Mouse (Mus musculus) hindbrain, postnatal 0 days (tissue): Measurements from ENCODE around the gene Ube2z. TPM values are rescaled to one million over a fixed set of nuclear protein-coding genes. Genes with fewer than 3 reads are reported as not detected.

Source experiments
- ATAC-seq: fragments of 200-750 bp; cut with Nextera tagmentation; 2 replicates; pipeline ENCODE4 v1.8.0; 2017; ENCODE audit warnings: mild to moderate bottlenecking, moderate TSS enrichment, moderate library complexity
- DNase-seq: peaks from one replicate; pipeline ENCODE4 v3.0.0-alpha.2; 2015; ENCODE audit warnings: low spot score
- H3K27ac ChIP-seq: fragments of 300-500 bp; sonication (generic); 2 replicates; pipeline ENCODE4 v1.5.1; 2014; ENCODE audit warnings: mild to moderate bottlenecking
- H3K27me3 ChIP-seq: fragments of 300-500 bp; sonication (generic); 2 replicates; pipeline ENCODE4 v1.6.1; 2014; ENCODE audit warnings: low read length, mixed read lengths; ENCODE audit not compliant: insufficient read depth
- H3K36me3 ChIP-seq: fragments of 300-500 bp; sonication (generic); 2 replicates; pipeline ENCODE4 v1.6.1; 2014; ENCODE audit warnings: low read length, mixed read lengths; ENCODE audit not compliant: insufficient read depth
- H3K4me1 ChIP-seq: fragments of 300-500 bp; sonication (generic); 2 replicates; pipeline ENCODE4 v1.6.1; 2014; ENCODE audit warnings: antibody characterized with exemption, low read length, mixed read lengths; ENCODE audit not compliant: insufficient read depth
- H3K4me2 ChIP-seq: fragments of 300-500 bp; sonication (generic); 2 replicates; pipeline ENCODE4 v1.6.1; 2014; ENCODE audit warnings: low read depth, mild to moderate bottlenecking, low read length, moderate library complexity, mixed read lengths
- H3K4me3 ChIP-seq: fragments of 300-500 bp; sonication (generic); 2 replicates; pipeline ENCODE4 v1.5.1; 2014; ENCODE audit warnings: low read length
- H3K9ac ChIP-seq: fragments of 300-500 bp; sonication (generic); replicated peaks from 2 replicates; pipeline ENCODE4 v1.6.1; 2014; ENCODE audit warnings: mild to moderate bottlenecking, low read length, moderate library complexity, mixed read lengths
- H3K9me3 ChIP-seq: fragments of 300-500 bp; sonication (generic); 2 replicates; pipeline ENCODE4 v1.6.1; 2016; ENCODE audit warnings: low read length, mixed read lengths
- CTCF ChIP-seq: IDR thresholded peaks from 2 replicates; pipeline ENCODE4 v1.5.1; 2016; ENCODE audit warnings: antibody characterized with exemption, control low read depth, low read depth
- WGBS: fragments of 180-500 bp; shearing (Covaris S2); extraction: QIAGEN DNeasy Blood & Tissue Kit; methylation state at CpG from one replicate; pipeline ENCODE4 v1.1.7; 2014; 5-methylcytosine and 5-hydroxymethylcytosine counted together
- polyA plus RNA-seq: library from polyadenylated mRNA; unstranded; fragments of >200 nt; fragmentation: Nextera tagmentation; extraction: Ambion mirVana; gene quantifications from 2 replicates; pipeline ENCODE4 v1.2.1, GENCODE M21; 2015
- total RNA-seq: library from RNA; depleted of rRNA; stranded (reverse); fragments of >200 nt; gene quantifications from 2 replicates; pipeline ENCODE4 v1.2.3, GENCODE M21; 2014

Gene Ube2z
- total and polyA plus RNA-seq, 2 experiments from 2014 or later, result 32.9 to 50.1 TPM

- ATAC-seq, result no peak
- under 1% methylated on average over 15 of the region's 15 CpGs for WGBS
Observed at GRCm38 (mm10) chr11:96075177-96075508, 10.0 kb upstream of the Ube2z start.

GRCm38 (mm10) chr11:96074351-96075176, 9.4 kb upstream of the Ube2z start:
- peak overlapping the region; percentile 84 for H3K9ac ChIP-seq
- DNase-seq (peak; percentile 11), ATAC-seq (no peak)
- H3K9me3 ChIP-seq, result no peaks in the 10 kb centered on the region
- no peak for TF ChIP-seq CTCF
- H3K27me3 ChIP-seq, result no peaks in the 10 kb centered on the region
- 26% methylated on average over 17 of the region's 17 CpGs for WGBS
- peak overlapping the region; percentile 93 for H3K27ac ChIP-seq
- H3K4me2 ChIP-seq, result peak overlapping the region; percentile 86
- H3K4me1 ChIP-seq, result no peaks in the 10 kb centered on the region
- peak overlapping the region; percentile 88 for H3K4me3 ChIP-seq
- peaks cover 6% of the 10 kb centered on the region; the same call in 1 of the 2 replicates for H3K36me3 ChIP-seq

More at GRCm38 (mm10) chr11:96075177-96075508, 10.0 kb upstream of the Ube2z start:
- Histone ChIP-seq H3K4me1 (no peaks in the 10 kb centered on the region), H3K36me3 (peaks cover 5% of the 10 kb centered on the region; the same call in 1 of the 2 replicates), H3K9ac (peak overlapping the region; percentile 84), H3K9me3 (no peaks in the 10 kb centered on the region), H3K4me3 (peak overlapping the region; percentile 88), H3K27me3 (no peaks in the 10 kb centered on the region), H3K27ac (peak overlapping the region; percentile 93), H3K4me2 (peak overlapping the region; percentile 86)
- no peak for TF ChIP-seq CTCF
- no peak for DNase-seq

GRCm38 (mm10) chr11:96073295-96073993, 8.3 kb upstream of the Ube2z start:
- peaks cover 6% of the 10 kb centered on the region; the same call in 1 of the 2 replicates for H3K36me3 ChIP-seq
- ATAC-seq, result no peak
- TF ChIP-seq CTCF, result no peak
- peak overlapping the region; percentile 88; the same call in 1 of the 2 replicates for H3K4me3 ChIP-seq
- peak overlapping the region; percentile 86 for H3K4me2 ChIP-seq
- no peaks in the 10 kb centered on the region for H3K9me3 ChIP-seq
- peak overlapping the region; percentile 84; the same call in 1 of the 2 replicates for H3K9ac ChIP-seq
- no peaks in the 10 kb centered on the region for H3K27me3 ChIP-seq
- 81% methylated on average over 8 of the region's 9 CpGs for WGBS
- DNase-seq, result no peak
- H3K4me1 ChIP-seq, result no peaks in the 10 kb centered on the region
- no peak overlapping the region for H3K27ac ChIP-seq

GRCm38 (mm10) chr11:96071013-96071412, 5.8 kb upstream of the Ube2z start:
- no peaks in the 10 kb centered on the region for H3K27me3 ChIP-seq
- H3K27ac ChIP-seq, result no peak overlapping the region
- no peak overlapping the region for H3K9ac ChIP-seq
- ATAC-seq (no peak), DNase-seq (no peak)
- TF ChIP-seq CTCF, result no peak
- H3K9me3 ChIP-seq, result no peaks in the 10 kb centered on the region
- peaks cover 6% of the 10 kb centered on the region; the same call in 1 of the 2 replicates for H3K36me3 ChIP-seq
- no peaks in the 10 kb centered on the region for H3K4me1 ChIP-seq
- no peak overlapping the region for H3K4me2 ChIP-seq
- no peak overlapping the region for H3K4me3 ChIP-seq
- 88% methylated on average over 1 of the region's 1 CpGs for WGBS

GRCm38 (mm10) chr11:96070353-96070752, 5.2 kb upstream of the Ube2z start:
- no peak for TF ChIP-seq CTCF
- DNase-seq, result no peak
- no peak for ATAC-seq
- Histone ChIP-seq H3K27ac (no peak overlapping the region), H3K9me3 (no peaks in the 10 kb centered on the region), H3K9ac (no peak overlapping the region), H3K27me3 (no peaks in the 10 kb centered on the region), H3K4me1 (no peaks in the 10 kb centered on the region), H3K36me3 (peaks cover 6% of the 10 kb centered on the region; the same call in 1 of the 2 replicates), H3K4me3 (no peak overlapping the region), H3K4me2 (no peak overlapping the region)
- WGBS, result 87% methylated on average over 7 of the region's 7 CpGs

DNA sequence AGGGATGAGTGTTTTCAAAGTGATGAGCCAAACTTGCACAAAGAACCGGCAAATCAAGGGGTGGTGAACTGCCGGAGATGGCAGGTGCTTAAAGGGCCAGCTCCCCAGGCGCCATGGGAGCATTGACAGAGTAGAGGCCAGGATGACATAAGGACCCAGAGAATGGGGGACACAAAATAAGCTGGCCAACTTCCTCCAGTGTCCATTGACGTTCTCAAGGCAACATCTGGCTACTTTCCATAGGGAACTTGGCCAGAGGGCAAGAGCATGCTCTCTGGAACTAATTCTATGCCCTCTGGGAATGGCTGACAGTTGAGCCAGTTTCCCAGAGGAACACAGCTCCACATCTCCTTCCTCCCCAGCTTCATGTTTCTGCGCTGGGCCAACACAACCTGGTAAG, 3.0 kb upstream of the Ube2z start:
- peaks cover 6% of the 10 kb centered on the region; the same call in 1 of the 2 replicates for H3K36me3 ChIP-seq
- no peak overlapping the region for H3K27ac ChIP-seq
- TF ChIP-seq CTCF, result no peak
- H3K9ac ChIP-seq, result no peak overlapping the region
- ATAC-seq, result no peak
- H3K4me2 ChIP-seq, result no peak overlapping the region
- peaks cover 9% of the 10 kb centered on the region for H3K4me1 ChIP-seq
- H3K9me3 ChIP-seq, result no peaks in the 10 kb centered on the region
- no peak overlapping the region for H3K4me3 ChIP-seq
- peak; percentile 49 for DNase-seq
- H3K27me3 ChIP-seq, result no peaks in the 10 kb centered on the region
- WGBS, result 53% methylated on average over 5 of the region's 5 CpGs
